Mouse (Mus musculus): Measurements from ENCODE around the gene Upf1.
A peak's percentile ranks its signal among the peaks of the same experiment; 100 is the strongest.

GRCm38 (mm10) chr8:70354004-70354403 is 926 bp upstream of the Upf1 start:
- TF ChIP-seq CTCF (IDR thresholded peaks at IDR 0.05; ENCODE audit: control insufficient read depth, insufficient read depth, insufficient replicate concordance, low read depth, low read length) (no peak), POLR2A (IDR thresholded peaks at IDR 0.05; ENCODE audit: control insufficient read depth, low read depth, low read length) (0 out of 2 replicates have a peak, but pooled peaks have one; percentile 16)

Measured in testis, adult 2 months (tissue).